Mouse (Mus musculus) lung, embryonic 14.5 days (tissue): ENCODE data around the gene Tfb2m. TPM values are rescaled to one million over a fixed set of nuclear protein-coding genes. Genes with fewer than 3 reads are reported as not detected.

Source experiments
- ATAC-seq: fragments of 200-750 bp; cut with Nextera tagmentation; 2 replicates; pipeline ENCODE4 v1.8.0; 2017; ENCODE audit warnings: mild to moderate bottlenecking, moderate TSS enrichment, moderate library complexity; ENCODE audit not compliant: insufficient read depth
- DNase-seq: peaks from one replicate; pipeline ENCODE4 v3.0.0-alpha.2; 2015
- H3K27ac ChIP-seq: fragments of 300-500 bp; sonication (generic); 2 replicates; pipeline ENCODE4 v1.5.1; 2014; ENCODE audit warnings: low read depth, mild to moderate bottlenecking, moderate library complexity
- H3K27me3 ChIP-seq: fragments of 300-500 bp; sonication (generic); 2 replicates; pipeline ENCODE4 v1.6.1; 2014; ENCODE audit warnings: low read length, control low read depth; ENCODE audit not compliant: insufficient read depth
- H3K36me3 ChIP-seq: fragments of 300-500 bp; sonication (generic); 2 replicates; pipeline ENCODE4 v1.6.1; 2014; ENCODE audit warnings: control low read depth; ENCODE audit not compliant: insufficient read depth
- H3K4me1 ChIP-seq: fragments of 300-500 bp; sonication (generic); 2 replicates; pipeline ENCODE4 v1.6.1; 2014; ENCODE audit warnings: antibody characterized with exemption, control low read depth; ENCODE audit not compliant: insufficient read depth
- H3K4me2 ChIP-seq: fragments of 300-500 bp; sonication (generic); 2 replicates; pipeline ENCODE4 v1.6.1; 2014; ENCODE audit warnings: mild to moderate bottlenecking
- H3K4me3 ChIP-seq: fragments of 300-500 bp; sonication (generic); 2 replicates; pipeline ENCODE4 v1.5.1; 2014; ENCODE audit warnings: low read depth, low read length
- H3K9ac ChIP-seq: fragments of 300-500 bp; sonication (generic); 2 replicates; pipeline ENCODE4 v1.6.1; 2014
- H3K9me3 ChIP-seq: fragments of 300-500 bp; sonication (generic); 2 replicates; pipeline ENCODE4 v1.6.1; 2016; ENCODE audit warnings: low read depth, low read length, control low read depth
- CTCF ChIP-seq: IDR thresholded peaks from 2 replicates; pipeline ENCODE4 v1.5.1; 2016; ENCODE audit warnings: antibody characterized with exemption, low read depth
- WGBS: fragments of 180-500 bp; shearing (Covaris S2); extraction: QIAGEN DNeasy Blood & Tissue Kit; methylation state at CpG from one replicate; pipeline ENCODE4 v1.1.7; 2014; 5-methylcytosine and 5-hydroxymethylcytosine counted together
- polyA plus RNA-seq: library from polyadenylated mRNA; unstranded; fragments of >200 nt; fragmentation: Nextera tagmentation; extraction: Ambion mirVana; gene quantifications from 2 replicates; pipeline ENCODE4 v1.2.1, GENCODE M21; 2014

Gene Tfb2m
- polyA plus RNA-seq, 1 experiment from 2014 or later = 26.6 TPM

GRCm38 (mm10) chr1:179480862-179481261 is 65.2 kb downstream of the Tfb2m start:
- H3K4me3 ChIP-seq = no peak overlapping the region
- no peak overlapping the region for H3K27ac ChIP-seq
- no peak overlapping the region for H3K4me2 ChIP-seq
- 72% methylated on average over 4 of the region's 4 CpGs for WGBS
- no peaks in the 10 kb centered on the region for H3K27me3 ChIP-seq
- no peaks in the 10 kb centered on the region for H3K36me3 ChIP-seq
- H3K9ac ChIP-seq = no peak overlapping the region
- no peak for TF ChIP-seq CTCF
- H3K4me1 ChIP-seq = 0 out of 2 replicates have a peak, but pooled peaks cover 3% of the 10 kb centered on the region
- ATAC-seq (no peak), DNase-seq (no peak)
- H3K9me3 ChIP-seq = no peaks in the 10 kb centered on the region

Other genes starting within 250 kb of the Tfb2m start
- gene Smyd3, start 28.2 kb downstream of the Tfb2m start, polyA plus RNA-seq = 20.6 and 21.0 TPM in 2 replicates
- 17.1 and 18.2 TPM in 2 replicates for gene Cnst, start 103 bp upstream of the Tfb2m start, polyA plus RNA-seq
- gene Sccpdh, start 121.9 kb upstream of the Tfb2m start, polyA plus RNA-seq = 69.9 and 71.3 TPM in 2 replicates
- gene Kif28, start 199.0 kb upstream of the Tfb2m start, polyA plus RNA-seq = not detected in 2 replicates